Mouse (Mus musculus) splenic B cell, adult 2 months (primary cell): ENCODE data around the gene Mmgt2.
A peak's percentile ranks its signal among the peaks of the same experiment; 100 is the strongest.

Experiments used
- DNase-seq: peaks from one replicate; pipeline ENCODE4 v3.0.0-alpha.2; 2011; ENCODE audit warnings: low read depth, low spot score
- H3K27me3 ChIP-seq: 2 replicates; pipeline ENCODE4 v1.6.1; 2012; ENCODE audit warnings: mild to moderate bottlenecking, low read length, moderate library complexity, mixed read lengths; ENCODE audit not compliant: control insufficient read depth, poor library complexity, insufficient read depth, severe bottlenecking
- H3K36me3 ChIP-seq: 2 replicates; pipeline ENCODE4 v1.6.1; 2012; ENCODE audit warnings: mild to moderate bottlenecking, low read length, moderate library complexity, mixed read lengths; ENCODE audit not compliant: control insufficient read depth, poor library complexity, insufficient read depth, severe bottlenecking

Gene Mmgt2

GRCm38 (mm10) chr11:62648591-62649391 lies at the start of gene Mmgt2:
Gene Mmgt2, plus strand, starts transcription at chr11:62648664.
- Histone ChIP-seq H3K36me3 (peaks cover 2% of the 10 kb centered on the region; the same call in 1 of the 2 replicates), H3K27me3 (no peaks in the 10 kb centered on the region)
- DNase-seq: peak; percentile 94

DNA sequence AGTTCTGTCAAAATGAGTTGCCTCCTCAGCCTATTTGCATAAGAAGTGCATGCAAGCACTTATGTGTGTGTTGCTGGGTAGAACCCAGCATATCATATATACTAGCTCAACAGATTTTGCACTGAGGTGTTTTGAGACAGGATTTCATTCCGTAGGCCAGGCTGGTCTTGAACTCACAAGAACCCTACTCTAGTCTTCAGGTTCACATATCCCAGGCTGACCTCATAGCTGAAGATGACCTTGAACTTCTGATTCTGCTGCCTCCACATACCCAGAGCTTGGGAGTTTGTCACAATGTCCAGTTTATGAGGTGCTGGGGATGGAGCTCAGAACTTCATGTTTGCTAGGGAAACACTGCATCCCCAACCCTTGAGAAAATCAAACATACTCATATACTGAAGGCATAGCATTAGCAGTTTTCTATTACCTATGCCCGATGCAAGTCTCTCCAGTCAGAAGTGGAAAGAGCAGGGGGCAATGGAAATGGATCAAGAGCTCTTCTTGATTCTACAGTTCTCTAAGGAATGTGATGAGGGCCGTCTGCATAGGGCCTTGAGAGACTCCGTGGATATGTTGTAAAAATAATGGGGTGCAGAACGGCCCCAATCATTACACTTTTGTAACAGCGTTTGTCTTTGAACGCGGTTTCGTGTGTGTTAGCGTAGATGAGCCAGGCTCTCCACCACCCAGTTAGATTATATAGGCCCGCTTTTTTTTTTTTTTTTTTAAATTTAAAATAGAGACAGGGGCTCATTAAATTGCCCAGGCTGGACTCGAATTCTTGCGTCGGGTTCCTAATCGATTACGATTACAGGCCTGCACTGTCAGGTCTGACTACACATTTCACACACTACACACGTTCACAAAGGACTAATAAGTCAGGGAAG lies 46.5 kb upstream of the Mmgt2 start:
- Histone ChIP-seq H3K36me3 (peaks cover 29% of the 10 kb centered on the region), H3K27me3 (no peaks in the 10 kb centered on the region)
- DNase-seq: no peak

DNA sequence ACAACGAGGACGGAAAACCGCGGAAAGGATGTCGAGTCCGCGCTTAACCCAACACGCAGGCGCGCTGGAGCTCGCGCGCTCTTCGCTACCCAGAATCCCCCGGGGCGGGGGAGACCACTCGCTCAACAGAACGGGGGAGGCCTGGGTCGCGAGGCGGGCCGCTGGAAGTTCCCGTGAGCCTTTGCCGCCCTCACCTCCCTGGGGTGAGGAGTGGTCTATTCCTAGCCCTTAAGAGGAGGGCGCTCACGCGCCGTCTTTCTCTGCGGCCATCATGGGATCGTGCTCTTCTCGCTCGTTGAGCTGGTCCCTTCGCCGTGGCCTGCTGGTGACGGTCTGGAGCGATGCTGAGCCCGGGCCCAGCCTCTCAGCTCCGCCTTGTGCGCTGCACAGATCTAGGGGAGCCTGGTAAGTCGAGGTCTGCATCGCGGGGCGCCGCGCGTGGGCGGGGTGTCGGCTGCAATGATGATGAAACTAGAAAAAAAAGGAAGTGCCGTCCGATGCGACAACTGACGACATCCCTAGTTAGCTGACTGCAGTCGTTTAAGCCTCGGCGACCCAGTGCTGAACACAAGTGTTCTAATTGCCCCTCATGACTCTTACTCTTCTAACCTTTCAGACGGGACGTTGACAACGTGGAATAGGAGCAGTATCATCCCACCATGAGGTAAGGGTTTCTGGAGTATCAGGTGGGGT lies 45.7 kb upstream of the Mmgt2 start:
- Histone ChIP-seq H3K36me3 (peaks cover 26% of the 10 kb centered on the region), H3K27me3 (no peaks in the 10 kb centered on the region)
- DNase-seq: peak; percentile 98

DNA sequence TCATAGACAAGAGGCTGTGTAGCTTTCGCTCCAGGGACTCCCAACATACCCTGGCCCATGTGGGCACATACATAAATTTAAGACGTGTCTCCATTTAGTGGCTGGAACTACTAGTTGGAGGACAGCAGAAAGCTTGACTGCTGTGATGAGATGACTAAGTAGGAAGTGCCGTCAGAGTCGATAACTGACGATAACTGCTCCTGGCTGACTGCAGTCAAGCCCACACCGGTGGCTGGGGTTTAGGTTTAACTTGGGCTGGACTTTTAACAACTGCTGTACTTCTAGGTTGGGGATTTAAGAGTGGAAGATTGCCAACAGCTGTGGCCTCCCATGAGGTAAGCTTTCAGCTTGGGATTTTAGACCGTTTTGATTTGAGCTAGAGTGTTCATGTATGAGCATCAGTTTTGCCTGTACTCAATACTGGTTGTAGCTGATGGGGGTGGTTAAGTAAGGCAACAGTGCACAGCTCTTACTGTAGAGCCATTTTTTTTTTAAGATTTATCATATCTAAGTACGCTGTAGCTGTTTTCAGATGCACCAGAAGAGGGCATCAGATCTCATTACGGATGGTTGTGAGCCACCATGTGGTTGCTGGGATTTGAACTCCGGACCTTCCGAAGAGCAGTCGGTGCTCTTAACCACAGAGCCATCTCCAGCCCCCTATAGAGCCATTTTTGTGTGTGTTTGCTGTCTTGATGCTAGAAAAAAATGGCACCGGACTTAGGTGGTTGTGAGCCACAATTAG lies 45.0 kb upstream of the Mmgt2 start:
- Histone ChIP-seq H3K27me3 (no peaks in the 10 kb centered on the region), H3K36me3 (peaks cover 26% of the 10 kb centered on the region)
- DNase-seq: peak; percentile 45

GRCm38 (mm10) chr11:62604123-62604706 lies 44.2 kb upstream of the Mmgt2 start:
- no peak for DNase-seq
- Histone ChIP-seq H3K27me3 (no peaks in the 10 kb centered on the region), H3K36me3 (peaks cover 26% of the 10 kb centered on the region)

DNA sequence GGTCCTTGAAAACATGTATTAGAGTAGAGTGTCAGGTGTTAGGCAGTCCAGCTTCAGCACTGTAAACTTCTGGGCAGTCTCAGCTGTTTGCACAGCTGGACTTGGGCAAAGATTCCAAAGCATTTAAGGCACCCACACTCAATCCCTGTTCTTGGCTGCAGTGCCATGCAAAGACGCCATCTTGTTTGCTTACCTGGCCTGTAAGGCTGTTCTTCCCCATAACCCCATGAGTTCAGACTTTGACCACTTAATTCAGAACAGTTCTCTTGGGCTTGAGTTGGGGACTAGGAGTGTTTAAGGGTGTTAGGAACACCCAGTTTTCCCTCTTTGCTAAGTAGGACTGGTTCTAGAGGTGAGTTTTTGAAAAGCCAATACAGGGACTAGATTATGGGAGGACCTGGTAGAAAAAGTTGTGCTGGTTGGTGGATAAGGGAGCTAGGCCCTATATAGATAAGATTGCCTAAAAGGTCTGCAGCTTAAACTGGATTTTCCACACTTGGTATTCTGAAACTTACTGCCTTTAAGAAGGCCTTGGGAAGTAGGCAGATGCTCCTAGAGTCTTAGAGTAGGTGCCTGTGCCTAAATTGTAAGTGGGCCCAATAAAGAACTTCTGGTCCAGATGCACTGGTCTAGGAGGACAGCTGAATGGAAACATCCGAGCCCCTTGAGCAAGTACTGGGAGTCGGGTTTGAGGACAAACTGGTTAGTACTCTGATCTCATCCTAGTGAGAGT lies 43.4 kb upstream of the Mmgt2 start:
- DNase-seq: no peak
- H3K27me3 ChIP-seq: no peaks in the 10 kb centered on the region

DNA sequence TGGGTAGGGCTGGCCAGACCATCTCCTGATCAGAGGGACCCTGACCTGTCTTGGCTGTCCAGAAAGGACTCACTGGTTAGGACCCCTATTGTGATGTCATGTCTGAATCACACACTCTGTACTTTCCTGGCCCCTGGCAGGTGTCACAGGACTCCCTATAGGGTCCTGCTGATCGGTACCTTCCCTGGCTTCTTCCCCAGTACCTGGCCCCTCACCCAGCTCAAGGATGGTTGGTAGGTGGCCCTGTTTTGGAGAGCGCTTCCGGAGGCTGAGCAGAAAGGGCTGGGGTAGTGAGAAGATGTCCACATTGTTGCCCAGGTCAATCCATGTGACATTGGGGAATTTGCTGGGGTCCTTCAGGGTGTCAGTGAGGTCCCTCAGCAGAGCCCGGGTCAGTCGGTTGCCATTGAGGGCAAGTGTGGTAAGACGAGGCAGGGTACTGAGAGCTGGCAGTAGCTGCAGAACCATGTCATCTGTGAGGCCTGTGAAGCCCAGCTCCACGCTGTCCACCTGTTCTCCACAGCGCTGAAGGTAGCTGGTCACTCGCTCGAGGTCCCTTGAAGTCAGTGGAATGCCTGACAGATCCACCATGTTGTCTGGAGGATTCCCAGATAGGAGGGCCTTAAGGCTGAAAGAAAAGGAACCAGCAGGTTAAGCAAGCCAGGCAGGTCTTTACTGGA lies 42.7 kb upstream of the Mmgt2 start:
- DNase-seq: no peak
- no peaks in the 10 kb centered on the region for H3K27me3 ChIP-seq
- peaks cover 26% of the 10 kb centered on the region for H3K36me3 ChIP-seq

More for the DNA sequence above, 43.4 kb upstream of the Mmgt2 start:
- peaks cover 26% of the 10 kb centered on the region for H3K36me3 ChIP-seq

DNA sequence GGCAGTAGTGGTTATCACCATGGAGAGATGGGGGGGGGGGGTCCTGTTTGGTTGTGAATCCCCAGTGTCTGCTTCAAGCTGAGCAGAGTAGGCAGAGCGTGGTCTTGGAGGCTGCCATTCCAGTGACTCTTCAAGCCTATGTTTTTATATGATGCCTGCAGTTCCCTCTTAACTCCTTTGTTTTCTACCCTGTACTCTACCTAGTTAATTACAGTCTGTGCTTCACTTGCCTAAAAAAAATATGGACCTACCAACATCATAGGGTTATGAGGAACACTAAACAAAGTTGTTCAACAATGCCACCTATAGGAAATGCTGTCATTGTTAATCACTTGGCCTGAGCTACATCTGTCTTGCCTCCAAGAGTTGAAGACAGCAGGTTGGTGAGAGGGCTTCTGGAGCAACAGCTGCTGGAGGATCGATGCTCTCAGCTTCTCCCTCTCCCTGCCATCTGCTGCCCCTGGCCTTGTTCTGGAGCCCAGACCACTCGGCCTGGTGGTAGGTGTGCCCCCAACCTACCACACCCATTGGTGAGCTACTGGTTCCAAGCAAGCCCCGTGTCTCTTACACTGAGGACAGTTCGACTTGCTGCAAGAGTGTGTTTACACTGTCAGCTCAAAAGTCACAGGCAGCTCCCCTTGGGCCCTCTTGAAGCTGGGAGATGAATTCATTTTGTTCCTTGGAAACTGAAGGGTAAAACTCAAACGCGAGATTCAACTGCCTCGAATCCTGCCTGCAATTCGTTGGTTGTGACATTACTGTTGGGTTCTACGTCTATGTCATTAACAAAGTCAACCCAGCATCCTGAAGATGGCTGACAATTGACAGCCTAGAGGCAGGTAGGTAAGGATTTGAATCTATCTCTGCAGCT lies 41.9 kb upstream of the Mmgt2 start:
- DNase-seq: no peak
- peaks cover 26% of the 10 kb centered on the region for H3K36me3 ChIP-seq
- no peaks in the 10 kb centered on the region for H3K27me3 ChIP-seq

DNA sequence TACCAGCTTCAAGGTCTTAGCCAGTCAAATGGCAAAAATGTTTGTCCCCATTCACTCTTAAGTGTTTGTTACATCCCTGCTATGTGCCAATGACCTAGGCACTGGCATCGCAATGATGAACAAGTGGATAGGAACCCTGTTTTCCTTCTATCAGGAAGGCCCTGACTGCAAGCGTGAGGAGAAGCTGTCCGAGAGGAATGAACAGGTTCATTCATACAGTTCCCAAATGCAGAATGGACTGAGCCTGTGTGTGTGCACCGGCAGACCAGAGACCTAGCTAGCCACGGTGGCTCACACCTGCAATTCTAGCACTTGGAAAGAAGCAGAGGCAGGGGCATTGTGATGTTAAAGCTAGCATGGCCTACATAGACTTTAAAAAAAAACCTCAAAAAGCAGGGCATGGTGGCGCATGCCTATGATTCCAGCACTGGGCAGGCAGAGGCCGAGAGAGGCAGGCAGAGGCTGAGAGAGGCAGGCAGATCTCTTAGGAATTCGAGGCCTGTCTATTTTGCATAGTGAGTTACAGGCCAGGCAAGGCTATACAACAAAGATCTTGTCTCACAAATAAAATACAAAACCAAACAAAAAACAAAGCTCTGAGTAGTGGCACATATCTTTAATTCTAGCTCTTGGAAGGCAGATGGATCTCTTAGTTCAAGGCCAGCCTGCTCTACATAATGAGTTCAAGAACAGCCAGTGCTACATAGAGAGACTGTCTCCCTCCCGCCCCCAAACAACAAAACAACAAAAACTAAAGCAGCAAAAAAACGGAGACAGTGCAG lies 41.1 kb upstream of the Mmgt2 start:
- no peak for DNase-seq
- H3K27me3 ChIP-seq: no peaks in the 10 kb centered on the region
- peaks cover 26% of the 10 kb centered on the region for H3K36me3 ChIP-seq

GRCm38 (mm10) chr11:62607952-62608201 lies 40.6 kb upstream of the Mmgt2 start:
- DNase-seq: no peak
- H3K27me3 ChIP-seq: no peaks in the 10 kb centered on the region
- peaks cover 26% of the 10 kb centered on the region for H3K36me3 ChIP-seq

- no peaks in the 10 kb centered on the region for H3K27me3 ChIP-seq
- peaks cover 22% of the 10 kb centered on the region for H3K36me3 ChIP-seq
- DNase-seq: peak; percentile 25
These were observed 39.4 kb upstream of the Mmgt2 start for GRCm38 (mm10) chr11:62608826-62609675.
